Mouse (Mus musculus) C2C12 (cell line): ENCODE measurements around the gene Pts. TPM values are rescaled to one million over a fixed set of nuclear protein-coding genes. Genes with fewer than 3 reads are reported as not detected.

Experiments
- H3K27me3 ChIP-seq: one replicate; pipeline ENCODE4 v1.6.1; 2011; ENCODE audit not compliant: control insufficient read depth, insufficient read depth, insufficient read length
- H3K36me3 ChIP-seq: one replicate; pipeline ENCODE4 v1.6.1; 2011; ENCODE audit not compliant: control insufficient read depth, insufficient read depth
- H3K4me3 ChIP-seq: one replicate; pipeline ENCODE4 v1.5.1; 2011; ENCODE audit warnings: mild to moderate bottlenecking, control low read depth; ENCODE audit not compliant: poor library complexity, insufficient read depth, severe bottlenecking
- H3K79me2 ChIP-seq: one replicate; pipeline ENCODE4 v1.6.1; 2011; ENCODE audit not compliant: control insufficient read depth, insufficient read depth
- H3K79me3 ChIP-seq: one replicate; pipeline ENCODE4 v1.6.1; 2011; ENCODE audit warnings: low read depth, control low read depth
- H3ac ChIP-seq: one replicate; pipeline ENCODE3; 2011; ENCODE audit warnings: low read depth; ENCODE audit not compliant: control insufficient read depth, insufficient read length
- CEBPB ChIP-seq: IDR thresholded peaks from one replicate; pipeline ENCODE4 v1.6.1; 2011; ENCODE audit warnings: low read depth, mild to moderate bottlenecking, control low read depth, moderate library complexity
- CTCF ChIP-seq: IDR thresholded peaks from one replicate; pipeline ENCODE4 v1.5.1; 2011; ENCODE audit not compliant: control insufficient read depth, insufficient read depth, insufficient read length
- FOSL1 ChIP-seq: IDR thresholded peaks from one replicate; pipeline ENCODE4 v1.8.0; 2011; ENCODE audit warnings: mild to moderate bottlenecking, low read length; ENCODE audit not compliant: poor library complexity, insufficient read depth, severe bottlenecking
- MAX ChIP-seq: IDR thresholded peaks from one replicate; pipeline ENCODE4 v1.6.1; 2011; ENCODE audit warnings: mild to moderate bottlenecking, control low read depth
- MYOD1 ChIP-seq: IDR thresholded peaks from one replicate; pipeline ENCODE4 v1.6.1; 2011; ENCODE audit warnings: low read depth; ENCODE audit not compliant: control insufficient read depth, insufficient read length
- MYOG ChIP-seq: IDR thresholded peaks from one replicate; pipeline ENCODE4 v1.6.1; 2011; ENCODE audit not compliant: control insufficient read depth, insufficient read length; ENCODE audit errors: extremely low read depth
- USF1 ChIP-seq: IDR thresholded peaks from one replicate; pipeline ENCODE4 v1.6.1; 2011; ENCODE audit warnings: low read depth, mild to moderate bottlenecking, control low read depth, moderate library complexity
- polyA plus RNA-seq: library from polyadenylated mRNA; unstranded; fragments of >200 nt; fragmentation: generic; extraction: Trizol; gene quantifications from one replicate; pipeline ENCODE4 v1.2.1, GENCODE M21; 2012; ENCODE audit warnings: missing spikeins

Pts gene
- polyA plus RNA-seq, 1 experiment = 11.0 TPM

GRCm38 (mm10) chr9:50536603-50537135 lies 8.1 kb upstream of the Pts start:
- Histone ChIP-seq H3K79me3 (no peaks in the 10 kb centered on the region), H3K27me3 (no peaks in the 10 kb centered on the region), H3K79me2 (no peaks in the 10 kb centered on the region), H3K4me3 (no peak overlapping the region), H3K36me3 (no peaks in the 10 kb centered on the region), H3ac (no peak overlapping the region)
- TF ChIP-seq MYOD1 (no peak), FOSL1 (no peak), USF1 (no peak), MYOG (no peak), CTCF (no peak), CEBPB (no peak), MAX (no peak)

- TF ChIP-seq MYOD1 (no peak), USF1 (no peak), MYOG (no peak), MAX (no peak), FOSL1 (no peak), CTCF (no peak), CEBPB (no peak)
- no peaks in the 10 kb centered on the region for H3K27me3 ChIP-seq
- H3K4me3 ChIP-seq = no peak overlapping the region
- no peaks in the 10 kb centered on the region for H3K79me2 ChIP-seq
- H3ac ChIP-seq = no peak overlapping the region
- no peaks in the 10 kb centered on the region for H3K36me3 ChIP-seq
- no peaks in the 10 kb centered on the region for H3K79me3 ChIP-seq
Measured at GRCm38 (mm10) chr9:50535930-50536329, 7.4 kb upstream of the Pts start.

GRCm38 (mm10) chr9:50533791-50534190 lies 5.3 kb upstream of the Pts start:
- Histone ChIP-seq H3K79me2 (no peaks in the 10 kb centered on the region), H3K36me3 (no peaks in the 10 kb centered on the region), H3K27me3 (no peaks in the 10 kb centered on the region), H3K79me3 (no peaks in the 10 kb centered on the region), H3ac (no peak overlapping the region), H3K4me3 (no peak overlapping the region)
- TF ChIP-seq MYOG (no peak), CEBPB (no peak), MAX (no peak), USF1 (no peak), FOSL1 (no peak), MYOD1 (no peak), CTCF (no peak)

DNA sequence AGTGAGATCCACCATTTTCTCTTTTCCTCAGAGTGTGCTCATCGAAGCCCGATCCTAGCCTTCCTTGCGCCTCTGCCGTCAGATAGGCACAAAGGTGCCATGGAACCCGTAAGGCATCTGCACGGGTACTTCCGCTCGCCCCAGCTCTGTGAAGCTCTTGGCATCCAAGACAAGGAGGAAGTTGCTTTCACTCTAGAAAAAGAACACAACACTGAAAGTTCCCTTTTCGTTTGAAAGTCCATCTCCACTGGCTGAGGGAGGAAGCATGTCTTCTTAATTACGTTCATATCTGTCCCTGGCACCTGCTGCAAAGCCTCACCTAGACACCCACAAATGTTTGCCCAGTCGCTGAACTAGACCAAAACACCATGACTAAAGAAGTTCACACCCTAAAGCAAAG lies 4.8 kb upstream of the Pts start:
- TF ChIP-seq MAX = no peak
- TF ChIP-seq MYOG = no peak
- TF ChIP-seq USF1 = no peak
- TF ChIP-seq CEBPB = no peak
- TF ChIP-seq MYOD1 = no peak
- no peak for TF ChIP-seq CTCF
- TF ChIP-seq FOSL1 = no peak
- H3K79me3 ChIP-seq = no peaks in the 10 kb centered on the region
- no peaks in the 10 kb centered on the region for H3K36me3 ChIP-seq
- no peak overlapping the region for H3ac ChIP-seq
- H3K27me3 ChIP-seq = no peaks in the 10 kb centered on the region
- no peaks in the 10 kb centered on the region for H3K79me2 ChIP-seq
- no peak overlapping the region for H3K4me3 ChIP-seq

DNA sequence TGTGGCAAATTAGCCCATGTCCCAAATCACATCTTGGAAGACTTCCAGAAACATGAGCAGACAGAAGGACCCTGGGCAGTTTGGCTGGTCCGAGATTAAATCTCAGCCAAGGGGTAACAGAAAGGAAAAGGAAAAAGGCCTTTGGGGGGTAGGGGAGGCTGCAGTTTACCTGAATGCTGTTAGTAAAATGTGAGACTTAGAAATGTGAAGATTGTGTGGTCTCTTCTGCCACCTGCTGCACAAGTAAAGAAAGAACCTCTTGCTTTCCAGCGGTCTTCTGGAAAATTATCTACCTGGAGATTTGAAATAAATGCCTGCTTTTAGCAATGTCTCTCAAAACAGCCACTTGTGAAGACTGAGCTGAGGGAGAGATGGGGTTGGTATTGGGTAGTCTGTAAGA lies 2.4 kb upstream of the Pts start:
- Histone ChIP-seq H3ac (no peak overlapping the region), H3K36me3 (no peaks in the 10 kb centered on the region), H3K79me3 (no peaks in the 10 kb centered on the region), H3K27me3 (no peaks in the 10 kb centered on the region), H3K4me3 (no peak overlapping the region), H3K79me2 (peaks cover 11% of the 10 kb centered on the region)
- TF ChIP-seq USF1 (no peak), MYOD1 (no peak), MYOG (no peak), MAX (no peak), FOSL1 (no peak), CTCF (no peak), CEBPB (no peak)

GRCm38 (mm10) chr9:50527860-50528259 lies 664 bp downstream of the Pts start:
- Histone ChIP-seq H3K27me3 (no peaks in the 10 kb centered on the region), H3K79me3 (no peaks in the 10 kb centered on the region), H3K79me2 (peaks cover 11% of the 10 kb centered on the region), H3K4me3 (peak overlapping the region; percentile 39), H3K36me3 (no peaks in the 10 kb centered on the region), H3ac (peak overlapping the region; percentile 2)
- TF ChIP-seq USF1 (no peak), MYOD1 (no peak), FOSL1 (no peak), CEBPB (no peak), MAX (no peak), CTCF (no peak), MYOG (no peak)
